Mouse (Mus musculus) liver, adult 2 months (tissue): ENCODE data around the gene Xpo5.

Source experiments
- CTCF ChIP-seq: fragments of 200-500 bp; IDR thresholded peaks from 2 replicates; pipeline ENCODE4 v1.5.1; 2011; ENCODE audit warnings: low read depth, low read length, control low read depth
- POLR2A ChIP-seq: fragments of 200-500 bp; IDR thresholded peaks from 2 replicates; pipeline ENCODE4 v1.6.1; 2011; ENCODE audit warnings: low read length, control low read depth; ENCODE audit not compliant: insufficient read depth; ENCODE audit errors: extremely low read depth

DNA sequence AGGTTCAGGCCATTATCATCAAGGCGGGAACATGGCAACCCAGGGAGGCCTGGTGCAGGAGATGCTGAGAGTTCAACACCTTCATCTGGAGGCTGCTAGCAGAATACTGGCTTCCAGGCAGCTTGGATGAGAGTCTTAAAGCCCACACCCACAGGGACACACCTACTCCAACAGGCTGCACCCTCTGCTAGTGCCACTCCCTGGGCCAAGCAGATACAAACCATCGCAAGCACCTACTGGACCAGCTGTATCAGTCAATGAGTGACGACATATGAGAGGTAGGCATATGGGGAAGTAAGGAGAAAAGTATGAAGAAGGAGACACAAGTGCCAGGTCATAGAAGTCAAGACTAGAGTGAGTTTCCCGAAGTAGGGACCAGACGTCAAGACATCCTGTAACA is 45.9 kb upstream of the Xpo5 start:
- TF ChIP-seq CTCF (no peak), POLR2A (no peak)
